Comparison of ENCODE assay signal across 10 mouse cellular contexts in genomic region chr4:34880921-34881650, GRCm38 (mm10). TPM values are rescaled to one million over a fixed set of nuclear protein-coding genes. Genes with fewer than 3 reads are reported as not detected.
DNase-seq lines count a peak whose midpoint lies in the region; ATAC-seq and TF ChIP-seq lines count a peak whose summit lies in the region.
"Had no signal": no experiment of that assay in that cellular context is flagged by ENCODE, and none has a peak within 500 bp of the region (broad histone marks: within the 10 kb centered on the region; RNA-seq: fewer than 3 reads in every experiment).

No protein-coding gene starts in this region.

- TF ChIP-seq CTCF in left cerebral cortex, adult 2 months (IDR thresholded peaks at IDR 0.05): no peak
- TF ChIP-seq CTCF in olfactory bulb, adult 2 months (IDR thresholded peaks at IDR 0.05; ENCODE audit: insufficient read depth, low read depth, low read length): no peak

- no peak overlapping the region for H3K27ac ChIP-seq in left cerebral cortex, adult 2 months
- no peak overlapping the region for H3K27ac ChIP-seq in embryonic facial prominence, embryonic 12.5 days
- H3K27ac ChIP-seq in limb, embryonic 10.5 days: no peak overlapping the region
- H3K27ac ChIP-seq in olfactory bulb, adult 2 months (ENCODE audit: insufficient read depth, low read depth, low read length): no peak overlapping the region

- peak overlapping the region; percentile 90; the same call in 1 of the 2 replicates for H3K4me3 ChIP-seq in left cerebral cortex, adult 2 months
- peak overlapping the region; percentile 92 for H3K4me3 ChIP-seq in embryonic facial prominence, embryonic 12.5 days
- peak overlapping the region; percentile 98 for H3K4me3 ChIP-seq in limb, embryonic 10.5 days
- H3K4me3 ChIP-seq in olfactory bulb, adult 2 months (ENCODE audit: insufficient read depth, low read depth, low read length): 0 out of 2 replicates have a peak overlapping the region, but pooled peaks have one; percentile 14

- H3K9me3 ChIP-seq in embryonic facial prominence, embryonic 12.5 days: no peaks in the 10 kb centered on the region
- no peaks in the 10 kb centered on the region for H3K9me3 ChIP-seq in limb, embryonic 10.5 days (replicated peaks)

- peaks cover 7% of the 10 kb centered on the region for H3K4me1 ChIP-seq in embryonic facial prominence, embryonic 12.5 days
- peaks cover 23% of the 10 kb centered on the region for H3K4me1 ChIP-seq in limb, embryonic 10.5 days
- H3K4me1 ChIP-seq in olfactory bulb, adult 2 months (ENCODE audit: control insufficient read depth, insufficient read depth, low read length): peaks cover 7% of the 10 kb centered on the region

- no peaks in the 10 kb centered on the region for H3K27me3 ChIP-seq in embryonic facial prominence, embryonic 12.5 days
- H3K27me3 ChIP-seq in limb, embryonic 10.5 days (ENCODE audit: low read depth, poor library complexity, severe bottlenecking): no peaks in the 10 kb centered on the region

- WGBS in embryonic facial prominence, embryonic 12.5 days: 91% methylated on average over 10 of the region's 10 CpGs
- 92% methylated on average over 10 of the region's 10 CpGs for WGBS in limb, embryonic 10.5 days
- WGBS in olfactory bulb, adult 2 months: 77% methylated on average over 10 of the region's 10 CpGs

- DNase-seq in left cerebral cortex, adult 2 months (ENCODE audit: extremely low spot score in 1 of 2, low spot score in 2 of 2): no peak
- DNase-seq in left cerebral cortex, adult 11 months (ENCODE audit: low spot score): no peak
- DNase-seq in limb, embryonic 10.5 days (ENCODE audit: low spot score): no peak
- DNase-seq in lung, postnatal 14 days: no peak
- DNase-seq in layer of hippocampus, postnatal 25 days (ENCODE audit: extremely low spot score in 1 of 2, low spot score in 1 of 2): no peak
- DNase-seq in cerebellum, adult 11-12 months: no peak

- peaks cover 20% of the 10 kb centered on the region; the same call in 1 of the 2 replicates for H3K36me3 ChIP-seq in embryonic facial prominence, embryonic 12.5 days
- peaks cover 41% of the 10 kb centered on the region for H3K36me3 ChIP-seq in limb, embryonic 10.5 days

- no peak for ATAC-seq in embryonic facial prominence, embryonic 12.5 days (ENCODE audit: insufficient number of reproducible peaks, insufficient read depth, low FRiP score, low TSS enrichment)

- H3K9ac ChIP-seq in embryonic facial prominence, embryonic 12.5 days: no peak overlapping the region

- no peak for TF ChIP-seq POLR2A in olfactory bulb, adult 2 months (IDR thresholded peaks at IDR 0.05; ENCODE audit: insufficient read depth, low read depth, low read length)

- peak overlapping the region; percentile 73 for H3K4me2 ChIP-seq in embryonic facial prominence, embryonic 12.5 days (replicated peaks)

- intact Hi-C loops in left cerebral cortex, adult 2 months (cut with DNase I): loop anchor here (5.0 to 10.0 kb wide), 2 partner anchors 59 to 196 kb away; partner anchors contain the start of gene Slc35a1

RNA-seq across cellular contexts. Expression of gene Zfp292, which starts 1.7 kb away (rescaled TPM):
- total RNA-seq in left cerebral cortex, adult 2 months (2021): 10 to 100 TPM; 27.5 to 28.2 TPM
- 26.9 and 27.9 TPM in 2 replicates for polyA plus RNA-seq in embryonic facial prominence, embryonic 12.5 days (2016; fragmentation: Nextera tagmentation; extraction: Ambion mirVana)
- polyA plus RNA-seq in limb, embryonic 10.5 days (2016; fragmentation: Nextera tagmentation; extraction: Ambion mirVana): 20.5 and 25.3 TPM in 2 replicates
- polyA plus RNA-seq in olfactory bulb, adult 2 months (2012; ENCODE audit: insufficient read depth, insufficient read length, low replicate concordance, missing spikeins): not detected in 2 replicates
- 10 to 100 TPM; 23.8 to 26.0 TPM for total RNA-seq in layer of hippocampus, postnatal 25 days (2021)

RNA-seq across cellular contexts. Expression of gene Cga, which starts 12.5 kb away (rescaled TPM):
- total RNA-seq in left cerebral cortex, adult 2 months (2021): not detected
- 2.0 and 4.7 TPM in 2 replicates for polyA plus RNA-seq in embryonic facial prominence, embryonic 12.5 days (2016; fragmentation: Nextera tagmentation; extraction: Ambion mirVana)
- polyA plus RNA-seq in limb, embryonic 10.5 days (2016; fragmentation: Nextera tagmentation; extraction: Ambion mirVana): not detected in 2 replicates
- polyA plus RNA-seq in olfactory bulb, adult 2 months (2012; ENCODE audit: insufficient read depth, insufficient read length, low replicate concordance, missing spikeins): not detected in 2 replicates
- total RNA-seq in layer of hippocampus, postnatal 25 days (2021): not detected
- total RNA-seq: adrenal gland, adult 18-20 months had no signal
- polyA plus RNA-seq: large intestine, adult 2 months had no signal

Comparison
In these comparisons a context has a peak if more than half of its experiments do, and no peak if none do; other contexts are left out.
1. H3K4me3 ChIP-seq: peak in every context shown above with its lines; median percentile 98 in limb, embryonic 10.5 days; 92 in embryonic facial prominence, embryonic 12.5 days; 90 in left cerebral cortex, adult 2 months; 14 in olfactory bulb, adult 2 months.